Mouse (Mus musculus): ENCODE measurements at regions not wholly inside any gene's neighbourhood (a gene's known extent, or its start where the extent isn't known, plus 50 kb on each side); places are given as distances from the start of the nearest gene placed in this dataset.

DNA sequence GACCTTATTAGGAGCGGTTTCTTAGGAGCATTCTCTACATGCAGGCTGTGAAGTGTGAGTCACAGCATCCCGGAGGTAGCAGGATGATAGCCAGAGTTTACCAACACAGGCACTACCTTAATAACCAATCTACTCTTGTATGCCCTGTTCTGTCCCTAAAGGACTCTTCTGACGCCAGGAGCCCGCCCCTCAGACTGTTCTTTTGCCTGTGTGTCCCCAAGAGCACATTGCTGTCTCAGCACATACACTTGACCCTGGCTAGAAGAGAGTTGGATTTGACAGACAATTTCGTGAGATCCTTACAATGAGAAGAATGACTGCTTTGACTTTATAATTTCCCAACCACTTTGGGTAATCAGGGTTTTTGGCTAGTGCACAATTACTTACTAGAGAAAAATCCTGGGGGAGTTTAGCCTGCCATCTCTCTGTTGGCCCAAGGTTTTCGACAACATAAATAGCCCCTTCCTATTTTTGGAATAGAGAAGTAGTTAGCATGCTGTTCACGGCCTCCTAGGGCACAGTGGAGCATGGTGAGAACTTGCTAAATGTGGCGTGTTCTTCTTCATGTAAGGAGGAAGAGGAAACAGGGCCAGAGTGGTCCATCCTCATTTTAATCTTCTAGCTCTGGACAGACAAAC lies 122.3 kb upstream of the C1qtnf7 start:
- Histone ChIP-seq H3K4me2 (ENCODE audit: low read depth, low read length) (no peak overlapping the region), H3K9me3 (replicated peaks; ENCODE audit: control insufficient read depth, low read length) (no peaks in the 10 kb centered on the region), H3K36me3 (ENCODE audit: control insufficient read depth, insufficient read depth, low read length) (no peaks in the 10 kb centered on the region), H3K9ac (ENCODE audit: low read length) (no peak overlapping the region), H3K4me3 (replicated peaks; ENCODE audit: low read length) (no peak overlapping the region), H3K27ac (ENCODE audit: low read length) (no peak overlapping the region), H3K4me1 (ENCODE audit: control insufficient read depth, insufficient read depth, low read length) (no peaks in the 10 kb centered on the region), H3K27me3 (ENCODE audit: control insufficient read depth, insufficient read depth, low read length) (no peaks in the 10 kb centered on the region)
- WGBS = 73% methylated on average over 8 of the region's 8 CpGs
- ATAC-seq (ENCODE audit: insufficient read depth, low FRiP score) = no peak

DNA sequence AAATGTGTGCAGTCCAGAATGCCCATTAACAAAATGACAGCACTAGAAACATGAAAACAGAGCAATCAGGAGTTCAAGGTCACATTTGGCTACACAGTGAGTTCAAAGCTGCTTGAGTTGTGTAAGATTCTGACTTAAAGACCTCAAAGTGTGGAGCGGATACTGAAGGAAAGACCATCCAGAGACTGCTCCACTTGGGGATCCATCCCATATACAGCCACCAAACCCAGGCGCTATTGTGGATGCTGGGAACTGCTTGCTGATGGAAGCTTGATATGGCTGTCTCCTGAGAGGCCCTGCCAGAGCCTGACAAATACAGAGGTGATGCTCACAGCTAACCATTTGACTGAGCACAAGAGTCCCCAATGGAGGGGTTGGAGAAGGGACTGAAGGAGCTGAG lies 98.1 kb upstream of the C1qtnf7 start:
- ATAC-seq (ENCODE audit: insufficient read depth, low FRiP score) = no peak
- WGBS = 90% methylated on average over 2 of the region's 2 CpGs

DNA sequence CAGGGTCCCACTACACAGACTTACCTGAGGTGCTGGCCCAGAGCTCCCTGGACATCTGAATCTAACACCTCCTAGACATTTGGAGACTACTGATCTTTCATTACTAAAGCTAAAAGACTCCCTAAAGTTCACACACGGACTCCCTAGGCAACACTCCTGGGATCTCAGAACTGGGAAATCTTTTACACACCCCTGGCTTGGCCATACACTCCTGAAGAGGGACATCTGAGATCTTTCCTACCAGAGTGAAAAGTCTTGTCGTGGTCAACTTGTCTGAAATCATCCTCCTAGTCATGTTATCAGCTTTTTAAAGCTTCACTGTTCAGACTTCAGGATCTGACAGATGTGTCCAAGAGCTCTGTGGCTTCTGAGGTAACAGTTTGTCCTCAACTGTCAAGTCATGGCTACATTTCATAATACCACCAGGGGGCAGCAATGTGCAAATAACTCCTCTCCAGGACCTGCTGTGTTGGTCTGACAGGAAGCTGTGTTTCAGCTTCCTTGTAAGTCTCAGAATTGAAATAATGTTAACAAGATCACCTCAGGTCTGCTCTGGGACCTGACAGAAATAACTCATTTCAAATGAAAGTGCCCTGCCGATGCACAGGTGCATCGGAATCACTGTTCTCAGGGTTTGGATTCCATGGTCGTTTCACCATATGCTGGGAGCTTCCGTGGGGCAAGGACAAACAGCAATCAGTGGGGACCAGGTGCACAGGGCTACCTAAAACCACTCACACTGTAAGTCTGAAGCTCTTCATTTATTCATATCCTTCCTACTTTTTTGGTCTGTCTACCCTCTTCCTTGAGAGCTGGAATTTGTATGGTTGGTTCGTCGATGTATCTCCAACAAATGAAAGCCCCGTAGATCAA lies 92.3 kb upstream of the C1qtnf7 start:
- no peak overlapping the region for H3K4me3 ChIP-seq (replicated peaks; ENCODE audit: low read length)
- H3K9ac ChIP-seq (ENCODE audit: low read length) = no peak overlapping the region
- ATAC-seq (ENCODE audit: insufficient read depth, low FRiP score) = peak; percentile 62
- 65% methylated on average over 9 of the region's 9 CpGs for WGBS
- H3K4me2 ChIP-seq (ENCODE audit: low read depth, low read length) = no peak overlapping the region
- no peaks in the 10 kb centered on the region for H3K9me3 ChIP-seq (replicated peaks; ENCODE audit: control insufficient read depth, low read length)
- H3K27ac ChIP-seq (ENCODE audit: low read length) = no peak overlapping the region
- H3K36me3 ChIP-seq (ENCODE audit: control insufficient read depth, insufficient read depth, low read length) = no peaks in the 10 kb centered on the region
- no peaks in the 10 kb centered on the region for H3K27me3 ChIP-seq (ENCODE audit: control insufficient read depth, insufficient read depth, low read length)
- H3K4me1 ChIP-seq (ENCODE audit: control insufficient read depth, insufficient read depth, low read length) = no peaks in the 10 kb centered on the region

More for the DNA sequence above, 98.1 kb upstream of the C1qtnf7 start:
- H3K27me3 ChIP-seq (ENCODE audit: control insufficient read depth, insufficient read depth, low read length) = no peaks in the 10 kb centered on the region
- no peak overlapping the region for H3K27ac ChIP-seq (ENCODE audit: low read length)
- H3K4me3 ChIP-seq (replicated peaks; ENCODE audit: low read length) = no peak overlapping the region
- H3K36me3 ChIP-seq (ENCODE audit: control insufficient read depth, insufficient read depth, low read length) = no peaks in the 10 kb centered on the region
- no peak overlapping the region for H3K9ac ChIP-seq (ENCODE audit: low read length)
- no peaks in the 10 kb centered on the region for H3K9me3 ChIP-seq (replicated peaks; ENCODE audit: control insufficient read depth, low read length)
- no peak overlapping the region for H3K4me2 ChIP-seq (ENCODE audit: low read depth, low read length)
- no peaks in the 10 kb centered on the region for H3K4me1 ChIP-seq (ENCODE audit: control insufficient read depth, insufficient read depth, low read length)

DNA sequence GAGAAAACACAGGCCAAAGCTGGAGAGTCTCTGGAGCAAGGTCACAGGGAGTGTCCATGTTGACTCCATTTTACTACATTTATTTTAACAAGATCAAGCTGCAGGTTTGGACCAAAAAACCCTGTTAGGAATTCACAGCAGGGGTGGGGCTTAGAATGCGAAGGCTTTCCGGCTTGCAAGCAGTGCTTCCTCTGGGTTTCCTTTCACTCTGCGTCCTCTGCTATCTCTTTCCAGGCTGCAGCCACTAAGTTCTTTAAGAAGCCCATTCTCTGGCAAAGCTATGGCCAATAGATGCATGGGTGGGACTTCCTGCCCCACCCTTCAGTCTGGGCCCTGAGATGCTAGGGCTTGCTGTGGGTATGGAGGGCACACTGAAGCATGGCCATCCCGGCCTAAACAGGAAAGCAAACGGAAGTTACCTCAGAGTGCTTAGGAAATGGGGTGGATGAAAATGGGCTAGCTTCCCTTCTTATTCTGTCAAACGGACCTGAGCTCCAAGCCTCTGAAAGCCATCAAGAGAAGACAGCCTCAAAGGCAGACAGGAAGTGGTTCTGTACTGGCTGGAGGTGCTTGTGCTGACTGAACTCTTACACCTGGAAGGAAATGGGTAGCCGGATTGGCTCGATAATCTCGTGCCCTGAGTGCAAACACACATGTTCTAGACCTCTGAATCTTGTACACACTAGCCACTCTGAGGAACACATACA lies 90.6 kb upstream of the C1qtnf7 start:
- ATAC-seq (ENCODE audit: insufficient read depth, low FRiP score) = no peak
- Histone ChIP-seq H3K9me3 (replicated peaks; ENCODE audit: control insufficient read depth, low read length) (no peaks in the 10 kb centered on the region), H3K4me3 (replicated peaks; ENCODE audit: low read length) (no peak overlapping the region), H3K27ac (ENCODE audit: low read length) (no peak overlapping the region), H3K27me3 (ENCODE audit: control insufficient read depth, insufficient read depth, low read length) (no peaks in the 10 kb centered on the region), H3K4me2 (ENCODE audit: low read depth, low read length) (no peak overlapping the region), H3K36me3 (ENCODE audit: control insufficient read depth, insufficient read depth, low read length) (no peaks in the 10 kb centered on the region), H3K9ac (ENCODE audit: low read length) (no peak overlapping the region), H3K4me1 (ENCODE audit: control insufficient read depth, insufficient read depth, low read length) (no peaks in the 10 kb centered on the region)
- 78% methylated on average over 9 of the region's 9 CpGs for WGBS

DNA sequence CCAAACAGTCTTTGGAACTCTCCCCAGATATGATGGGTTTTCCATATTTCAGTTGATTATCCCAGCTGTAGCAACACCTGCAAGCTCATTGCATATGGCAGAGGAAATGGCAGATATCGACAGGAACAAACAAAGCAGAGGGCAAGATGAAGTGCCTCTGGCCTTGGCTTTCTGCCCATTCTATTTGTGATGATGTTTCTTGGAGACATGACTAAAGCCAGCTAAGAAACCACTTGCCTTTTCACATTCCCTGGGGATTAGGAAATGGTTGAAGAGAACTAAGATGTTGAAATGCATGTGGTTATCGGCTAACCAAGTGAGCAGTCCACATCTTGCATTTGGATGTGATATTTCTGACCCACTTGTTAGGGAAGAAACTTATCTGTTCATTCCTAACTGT lies 82.0 kb upstream of the C1qtnf7 start:
- Histone ChIP-seq H3K4me3 (replicated peaks; ENCODE audit: low read length) (no peak overlapping the region), H3K36me3 (ENCODE audit: control insufficient read depth, insufficient read depth, low read length) (no peaks in the 10 kb centered on the region), H3K27ac (ENCODE audit: low read length) (no peak overlapping the region), H3K4me1 (ENCODE audit: control insufficient read depth, insufficient read depth, low read length) (no peaks in the 10 kb centered on the region), H3K9me3 (replicated peaks; ENCODE audit: control insufficient read depth, low read length) (no peaks in the 10 kb centered on the region), H3K9ac (ENCODE audit: low read length) (no peak overlapping the region), H3K27me3 (ENCODE audit: control insufficient read depth, insufficient read depth, low read length) (no peaks in the 10 kb centered on the region), H3K4me2 (ENCODE audit: low read depth, low read length) (no peak overlapping the region)
- no peak for ATAC-seq (ENCODE audit: insufficient read depth, low FRiP score)
- WGBS = 55% methylated on average over 2 of the region's 2 CpGs

DNA sequence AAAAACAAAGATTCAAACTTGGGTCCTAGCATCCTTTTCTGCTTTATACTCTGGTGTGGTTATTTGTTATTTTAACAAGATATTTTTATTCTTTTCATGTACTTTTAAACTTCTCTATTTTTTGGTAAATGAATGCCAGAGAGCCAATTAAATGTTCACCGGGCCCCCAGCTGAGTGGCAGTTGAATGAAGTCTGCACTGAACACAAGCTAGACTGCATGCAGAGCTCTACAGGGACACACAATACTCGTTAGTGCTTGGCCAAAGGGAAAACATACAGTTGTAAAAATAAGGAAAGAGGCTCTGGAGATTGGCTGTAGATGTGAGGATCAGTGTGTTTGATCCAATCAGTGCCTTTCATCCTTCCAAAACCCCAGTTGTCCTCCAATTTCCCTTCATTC lies 76.1 kb upstream of the C1qtnf7 start:
- no peak for ATAC-seq (ENCODE audit: insufficient read depth, low FRiP score)
- Histone ChIP-seq H3K4me2 (ENCODE audit: low read depth, low read length) (no peak overlapping the region), H3K27ac (ENCODE audit: low read length) (no peak overlapping the region), H3K4me1 (ENCODE audit: control insufficient read depth, insufficient read depth, low read length) (no peaks in the 10 kb centered on the region), H3K9ac (ENCODE audit: low read length) (no peak overlapping the region), H3K36me3 (ENCODE audit: control insufficient read depth, insufficient read depth, low read length) (no peaks in the 10 kb centered on the region), H3K9me3 (replicated peaks; ENCODE audit: control insufficient read depth, low read length) (no peaks in the 10 kb centered on the region), H3K4me3 (replicated peaks; ENCODE audit: low read length) (no peak overlapping the region), H3K27me3 (ENCODE audit: control insufficient read depth, insufficient read depth, low read length) (no peaks in the 10 kb centered on the region)
- WGBS = 75% methylated on average over 2 of the region's 2 CpGs

DNA sequence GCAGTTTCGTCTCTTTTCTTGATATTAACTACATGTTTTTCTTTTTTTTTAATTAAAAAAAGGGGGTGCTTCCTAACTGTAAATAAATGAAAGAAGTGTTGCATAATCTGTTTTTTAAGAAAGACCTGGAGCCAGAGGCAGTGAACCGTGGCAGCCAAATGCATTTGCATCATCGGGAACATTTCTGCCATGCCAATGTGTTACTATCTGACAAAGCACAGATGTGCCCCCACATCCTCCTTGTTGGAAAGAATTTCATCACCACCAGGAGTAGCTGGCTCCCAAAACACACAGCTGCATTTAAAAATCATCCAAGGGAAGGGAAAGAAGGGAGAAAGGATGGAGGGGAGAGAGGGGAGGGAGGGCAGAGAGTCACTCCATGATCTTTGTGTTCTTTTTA lies 74.0 kb upstream of the C1qtnf7 start:
- Histone ChIP-seq H3K4me3 (replicated peaks; ENCODE audit: low read length) (no peak overlapping the region), H3K9ac (ENCODE audit: low read length) (no peak overlapping the region), H3K27me3 (ENCODE audit: control insufficient read depth, insufficient read depth, low read length) (no peaks in the 10 kb centered on the region), H3K4me2 (ENCODE audit: low read depth, low read length) (no peak overlapping the region), H3K9me3 (replicated peaks; ENCODE audit: control insufficient read depth, low read length) (no peaks in the 10 kb centered on the region), H3K27ac (ENCODE audit: low read length) (no peak overlapping the region), H3K4me1 (ENCODE audit: control insufficient read depth, insufficient read depth, low read length) (no peaks in the 10 kb centered on the region), H3K36me3 (ENCODE audit: control insufficient read depth, insufficient read depth, low read length) (no peaks in the 10 kb centered on the region)
- ATAC-seq (ENCODE audit: insufficient read depth, low FRiP score) = no peak
- WGBS = 67% methylated on average over 3 of the region's 3 CpGs

DNA sequence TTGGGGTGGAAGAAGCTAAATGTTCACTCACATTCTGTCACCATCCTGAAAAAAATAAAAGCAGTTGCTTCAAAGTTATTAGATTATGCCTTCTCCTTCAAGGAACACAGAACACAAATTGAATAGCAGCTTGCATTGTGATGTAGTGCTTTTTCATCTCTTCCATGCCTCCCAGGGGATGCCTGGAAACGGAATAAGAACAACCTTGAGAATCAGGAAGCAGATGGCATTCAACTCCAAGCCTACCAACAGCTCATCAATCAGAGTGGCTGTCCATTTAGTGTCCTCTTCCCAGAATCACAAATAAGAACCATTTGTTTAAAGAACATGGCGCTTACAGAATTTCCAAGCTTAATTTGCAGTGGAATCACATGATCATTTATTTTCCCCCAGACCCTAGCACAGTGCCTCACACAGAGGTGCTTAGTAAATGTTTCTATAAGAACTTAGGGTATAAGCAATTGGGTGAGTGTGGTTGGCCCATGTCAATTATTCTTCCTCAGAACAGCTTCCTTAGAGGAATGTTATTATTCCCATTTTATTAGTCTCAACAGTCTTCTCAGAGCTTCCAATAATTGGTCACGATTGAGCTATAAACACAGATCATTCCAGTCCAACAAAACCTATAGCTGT lies 70.6 kb upstream of the C1qtnf7 start:
- Histone ChIP-seq H3K9ac (ENCODE audit: low read length) (no peak overlapping the region), H3K4me3 (replicated peaks; ENCODE audit: low read length) (no peak overlapping the region), H3K36me3 (ENCODE audit: control insufficient read depth, insufficient read depth, low read length) (no peaks in the 10 kb centered on the region), H3K27me3 (ENCODE audit: control insufficient read depth, insufficient read depth, low read length) (no peaks in the 10 kb centered on the region), H3K27ac (ENCODE audit: low read length) (no peak overlapping the region), H3K9me3 (replicated peaks; ENCODE audit: control insufficient read depth, low read length) (no peaks in the 10 kb centered on the region), H3K4me2 (ENCODE audit: low read depth, low read length) (no peak overlapping the region), H3K4me1 (ENCODE audit: control insufficient read depth, insufficient read depth, low read length) (no peaks in the 10 kb centered on the region)
- WGBS = 45% methylated on average over 3 of the region's 3 CpGs
- no peak for ATAC-seq (ENCODE audit: insufficient read depth, low FRiP score)

DNA sequence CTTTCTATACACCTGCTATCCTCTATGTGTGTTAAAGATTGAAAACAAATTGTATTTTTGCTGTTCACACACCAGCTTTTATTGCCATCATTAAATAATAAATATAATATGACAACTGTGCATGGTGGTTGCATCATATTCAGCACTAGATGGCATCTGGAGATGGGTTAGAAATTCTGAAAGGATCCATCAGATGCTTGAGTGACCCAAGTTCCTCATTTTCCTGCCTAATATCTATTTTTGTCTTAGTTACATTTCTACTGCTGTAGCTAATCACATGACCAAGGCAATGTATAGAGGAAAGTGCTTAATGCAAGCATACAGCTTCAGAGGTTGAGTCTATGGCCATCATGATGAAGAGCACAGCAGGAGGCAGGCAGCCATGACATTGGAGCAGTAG lies 69.7 kb upstream of the C1qtnf7 start:
- no peak overlapping the region for H3K4me2 ChIP-seq (ENCODE audit: low read depth, low read length)
- ATAC-seq (ENCODE audit: insufficient read depth, low FRiP score) = no peak
- H3K36me3 ChIP-seq (ENCODE audit: control insufficient read depth, insufficient read depth, low read length) = no peaks in the 10 kb centered on the region

More for the DNA sequence above, 69.7 kb upstream of the C1qtnf7 start:
- Histone ChIP-seq H3K9ac (ENCODE audit: low read length) (no peak overlapping the region), H3K4me3 (replicated peaks; ENCODE audit: low read length) (no peak overlapping the region), H3K4me1 (ENCODE audit: control insufficient read depth, insufficient read depth, low read length) (no peaks in the 10 kb centered on the region), H3K27ac (ENCODE audit: low read length) (no peak overlapping the region), H3K9me3 (replicated peaks; ENCODE audit: control insufficient read depth, low read length) (no peaks in the 10 kb centered on the region), H3K27me3 (ENCODE audit: control insufficient read depth, insufficient read depth, low read length) (no peaks in the 10 kb centered on the region)
